Mouse (Mus musculus): ENCODE results near the gene Ppil4.

Ppil4 gene

GRCm38 (mm10) chr10:7824663-7825280 is 32.1 kb downstream of the Ppil4 start:
- DNase-seq (ENCODE audit: low read depth) = peak; percentile 93

DNA sequence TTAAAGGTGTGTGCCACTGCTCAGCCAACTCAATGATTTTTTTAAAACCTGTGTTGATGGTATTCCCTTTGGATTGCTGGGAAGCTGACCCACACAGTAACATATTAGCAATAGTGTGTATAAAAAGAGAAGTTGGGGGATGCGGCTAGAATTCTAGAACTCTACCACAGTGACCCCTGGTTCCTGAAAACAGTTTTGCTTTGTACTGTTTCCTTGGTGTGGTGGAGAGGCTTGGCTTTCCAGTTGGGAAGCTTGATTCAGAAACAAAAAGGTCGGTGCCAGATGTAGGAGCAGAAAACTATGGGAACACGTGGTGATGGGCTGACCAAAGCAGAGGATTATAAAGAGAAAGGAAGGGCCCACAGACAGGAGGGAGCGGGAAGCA is 32.6 kb downstream of the Ppil4 start:
- DNase-seq (ENCODE audit: low read depth) = no peak

DNA sequence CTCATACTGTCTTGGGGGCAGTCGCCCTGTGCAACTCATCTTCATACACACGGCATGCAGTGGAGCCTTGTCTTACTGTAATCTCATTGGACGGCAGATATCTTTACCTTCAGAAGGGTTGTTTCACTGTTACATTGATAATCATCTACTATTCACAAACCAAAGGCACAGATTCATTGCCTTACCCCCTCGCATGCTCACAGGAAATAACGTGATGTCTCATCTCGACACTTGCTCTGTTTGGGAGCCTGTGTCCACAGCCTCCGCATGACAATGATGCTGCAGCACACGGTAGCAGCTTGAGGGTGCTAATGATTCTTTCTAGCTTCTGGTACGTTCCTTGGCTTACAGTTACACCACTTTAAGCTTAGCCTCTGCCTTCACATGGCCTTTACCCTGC is 33.4 kb downstream of the Ppil4 start:
- DNase-seq (ENCODE audit: low read depth) = peak; percentile 91

GRCm38 (mm10) chr10:7832171-7832676 is 39.5 kb downstream of the Ppil4 start, which contains the start of gene Zc3h12d:
Zc3h12d (plus strand) TSS chr10:7832470.
- DNase-seq (ENCODE audit: low read depth) = peak; percentile 90

GRCm38 (mm10) chr10:7833377-7834165 is 40.9 kb downstream of the Ppil4 start:
- peak; percentile 77 for DNase-seq (ENCODE audit: low read depth)

DNA sequence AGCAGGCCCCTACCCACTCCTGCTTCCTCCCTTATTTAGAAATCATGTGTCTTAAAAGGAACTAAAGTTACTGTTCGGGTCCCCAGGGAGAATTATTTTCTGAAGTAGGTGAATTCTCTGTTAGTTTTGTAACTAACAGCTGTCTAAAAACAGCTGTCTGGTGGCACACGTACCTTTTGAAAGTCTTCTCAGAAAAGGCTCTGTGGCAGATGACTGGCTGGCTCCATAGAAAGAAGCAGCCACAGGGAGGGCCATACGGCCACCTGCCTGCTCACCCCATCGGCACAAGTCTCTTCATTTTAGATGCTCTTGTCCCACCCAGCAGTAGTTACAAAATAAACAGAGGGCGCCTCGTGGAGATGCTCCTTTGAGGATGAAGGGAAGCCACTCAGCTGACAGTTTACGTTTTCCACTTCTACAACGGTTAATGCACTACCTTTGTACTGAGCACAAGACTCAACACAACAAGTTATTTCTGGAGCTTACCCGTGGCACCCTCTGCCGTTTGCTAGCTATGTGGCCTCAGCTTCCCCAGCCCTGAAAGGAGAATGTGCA is 42.1 kb downstream of the Ppil4 start:
- peak; percentile 81 for DNase-seq (ENCODE audit: low read depth)

- DNase-seq (ENCODE audit: low read depth) = peak; percentile 57
These were observed 44.2 kb downstream of the Ppil4 start for GRCm38 (mm10) chr10:7836902-7837301.

GRCm38 (mm10) chr10:7837446-7837845 is 44.8 kb downstream of the Ppil4 start:
- DNase-seq (ENCODE audit: low read depth) = peak; percentile 54

- DNase-seq (ENCODE audit: low read depth) = peak; percentile 71
These were observed 45.3 kb downstream of the Ppil4 start for GRCm38 (mm10) chr10:7838036-7838435.

DNA sequence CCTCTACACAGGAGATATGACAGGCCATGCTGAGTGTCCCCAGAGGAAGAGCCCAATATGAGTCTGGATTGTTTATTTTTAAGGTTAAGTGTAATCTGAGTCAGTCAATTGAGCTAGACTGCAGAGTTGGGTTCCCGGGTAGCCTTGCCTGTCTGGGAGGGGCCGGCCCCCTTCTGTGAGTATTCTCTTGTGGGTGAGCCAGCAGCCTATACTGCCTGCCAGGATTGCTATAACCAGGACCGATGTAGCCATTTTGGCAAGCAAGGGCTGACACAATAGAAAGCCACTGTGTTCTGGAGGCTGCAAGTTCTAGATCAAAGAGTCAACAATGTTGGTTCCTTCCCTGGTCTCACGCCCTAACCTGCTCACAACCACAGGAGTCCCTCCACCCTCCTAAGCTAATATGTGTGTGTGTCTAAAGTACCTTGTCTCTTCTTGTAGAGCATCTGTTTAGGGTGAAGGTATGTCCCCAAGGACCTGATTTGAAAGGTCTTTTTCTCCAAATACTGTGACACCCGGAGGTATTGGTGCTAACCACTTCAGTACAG is 46.3 kb downstream of the Ppil4 start:
- no peak for DNase-seq (ENCODE audit: low read depth)

DNA sequence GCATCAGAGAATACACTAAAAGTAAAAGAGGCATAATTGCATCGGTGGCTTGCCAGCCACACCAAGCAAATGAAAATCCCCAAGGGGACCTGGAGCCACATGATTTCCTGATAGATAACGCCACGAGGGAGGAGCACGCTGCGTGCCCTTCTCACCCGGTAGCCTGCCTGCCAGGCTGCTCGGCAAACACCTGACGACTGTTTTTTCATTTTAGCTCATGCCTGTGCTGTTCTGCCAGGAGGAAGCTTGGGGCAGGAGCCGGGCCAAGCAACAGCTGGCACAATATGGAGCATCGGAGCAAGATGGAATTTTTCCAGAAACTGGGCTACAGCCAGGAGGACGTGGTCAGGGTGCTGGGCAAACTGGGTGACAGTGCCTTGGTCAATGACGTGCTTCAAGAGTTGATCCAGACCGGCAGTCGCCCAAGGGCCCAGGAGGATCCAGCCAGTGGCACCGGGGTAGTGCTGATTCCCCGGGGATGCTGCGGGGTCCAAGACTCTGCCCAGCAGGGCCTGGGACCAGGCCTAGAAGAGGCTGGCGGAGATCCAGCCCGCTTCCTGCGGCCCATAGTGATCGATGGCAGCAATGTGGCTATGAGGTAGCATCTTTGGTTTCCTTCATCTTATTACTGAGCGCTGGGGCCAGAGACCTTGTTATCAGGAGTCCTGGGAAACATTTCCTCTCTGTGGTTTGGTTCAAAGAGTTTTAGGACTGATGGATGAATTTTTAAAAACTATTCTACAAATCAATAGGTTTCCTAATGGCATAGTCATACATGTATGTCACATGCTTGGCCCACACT is 47.1 kb downstream of the Ppil4 start:
- DNase-seq (ENCODE audit: low read depth) = peak; percentile 90

DNA sequence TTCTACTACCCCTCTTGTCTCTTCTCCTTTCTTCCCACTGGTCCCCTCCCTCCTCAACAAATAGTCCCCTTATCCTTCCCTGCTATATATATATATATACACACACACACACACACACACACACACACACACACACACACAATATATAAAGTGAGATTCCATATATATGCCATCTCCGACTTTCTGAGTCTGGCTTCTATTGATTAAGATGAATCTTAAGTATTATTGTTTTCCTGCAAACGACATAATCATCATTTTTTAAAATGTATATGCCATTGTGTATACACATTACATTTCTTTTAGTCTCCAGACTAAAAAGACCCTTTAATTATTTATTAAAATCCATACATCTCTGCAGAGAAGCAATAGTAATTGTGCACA is 47.7 kb downstream of the Ppil4 start:
- no peak for DNase-seq (ENCODE audit: low read depth)

GRCm38 (mm10) chr10:7840785-7841184 is 48.1 kb downstream of the Ppil4 start:
- peak; percentile 47 for DNase-seq (ENCODE audit: low read depth)

GRCm38 (mm10) chr10:7841571-7842080 is 48.9 kb downstream of the Ppil4 start:
- DNase-seq (ENCODE audit: low read depth) = no peak

GRCm38 (mm10) chr10:7843181-7843580 is 50.5 kb downstream of the Ppil4 start:
- peak; percentile 76 for DNase-seq (ENCODE audit: low read depth)

DNA sequence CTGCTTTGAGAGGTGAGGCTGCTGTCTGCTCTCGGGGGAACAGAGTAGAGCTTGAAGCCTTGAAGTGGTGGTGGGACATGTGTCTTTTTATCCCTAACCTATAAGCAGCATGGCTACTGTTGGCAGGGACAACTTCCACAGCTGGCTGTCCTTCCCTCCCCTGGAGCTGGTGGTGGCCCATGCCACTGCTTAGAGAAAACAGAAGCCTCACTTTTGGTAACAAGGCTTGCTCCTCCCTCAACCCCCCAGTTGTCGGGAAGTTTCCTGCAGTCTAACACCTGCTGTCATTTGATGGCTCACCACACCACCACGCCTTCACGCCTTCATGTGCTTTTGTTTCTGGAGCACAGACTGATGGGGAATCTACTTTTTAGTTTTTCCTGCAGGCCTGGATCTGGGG is 51.5 kb downstream of the Ppil4 start:
- DNase-seq (ENCODE audit: low read depth) = peak; percentile 78

DNA sequence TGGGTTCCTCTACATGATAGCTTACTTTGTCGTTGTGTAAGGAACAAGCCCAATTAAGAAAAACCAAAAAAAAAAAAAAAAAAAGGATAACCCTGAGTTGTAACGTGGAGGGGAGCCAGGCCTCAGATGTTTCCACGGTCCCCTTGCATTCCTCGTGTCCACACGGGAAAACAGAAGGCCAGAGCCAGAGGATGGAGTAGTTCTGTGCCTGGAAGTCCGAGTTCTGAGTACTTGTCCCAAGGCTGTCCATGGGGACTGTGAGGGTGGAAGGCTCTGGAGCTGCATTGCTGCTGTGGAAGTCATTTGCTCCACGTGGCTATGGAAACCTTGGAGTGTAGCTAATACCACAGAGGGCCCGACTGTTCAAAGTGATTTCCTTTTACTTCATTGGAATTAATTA is 52.4 kb downstream of the Ppil4 start:
- DNase-seq (ENCODE audit: low read depth) = no peak

DNA sequence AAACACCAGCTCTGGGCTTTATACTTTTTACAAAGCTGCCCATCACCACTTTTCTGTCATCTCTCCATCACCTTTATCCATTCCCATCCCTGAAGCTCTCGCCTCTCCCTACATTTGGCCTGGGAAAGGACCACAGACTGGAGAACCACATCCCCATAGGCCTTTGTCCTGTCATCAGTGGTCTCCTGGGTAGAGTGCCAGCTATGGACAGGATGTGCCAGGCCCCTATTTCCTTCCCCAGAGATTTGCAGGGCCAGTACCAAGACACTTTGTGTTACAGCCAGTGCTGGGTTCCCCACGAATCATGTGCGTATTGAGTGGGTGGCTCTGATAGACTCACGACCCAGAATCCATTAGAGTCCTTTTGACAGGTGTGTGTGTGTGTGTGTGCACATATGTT is 53.3 kb downstream of the Ppil4 start:
- DNase-seq (ENCODE audit: low read depth) = peak; percentile 42

DNA sequence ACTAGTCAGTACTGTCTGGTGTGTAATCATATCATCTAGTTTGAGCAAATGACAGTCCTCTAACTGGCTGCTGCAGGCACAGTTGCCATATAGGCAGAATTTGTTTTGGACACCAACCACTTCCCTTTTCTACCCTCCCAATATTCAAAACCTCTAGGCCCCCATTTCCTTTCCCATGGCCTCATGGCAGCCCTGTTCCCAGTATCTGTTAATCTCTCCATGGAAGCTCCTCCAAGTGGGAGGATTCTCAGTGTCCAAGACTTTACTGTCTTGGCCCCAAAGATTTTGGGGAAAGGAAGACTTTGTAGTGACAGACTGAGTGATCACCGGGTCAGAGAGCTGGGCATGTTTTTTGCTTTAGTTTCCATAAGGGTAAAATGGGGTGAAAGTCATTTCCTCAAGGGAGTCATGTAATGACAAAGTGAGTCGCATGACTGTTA is 54.5 kb downstream of the Ppil4 start:
- peak; percentile 55 for DNase-seq (ENCODE audit: low read depth)

DNA sequence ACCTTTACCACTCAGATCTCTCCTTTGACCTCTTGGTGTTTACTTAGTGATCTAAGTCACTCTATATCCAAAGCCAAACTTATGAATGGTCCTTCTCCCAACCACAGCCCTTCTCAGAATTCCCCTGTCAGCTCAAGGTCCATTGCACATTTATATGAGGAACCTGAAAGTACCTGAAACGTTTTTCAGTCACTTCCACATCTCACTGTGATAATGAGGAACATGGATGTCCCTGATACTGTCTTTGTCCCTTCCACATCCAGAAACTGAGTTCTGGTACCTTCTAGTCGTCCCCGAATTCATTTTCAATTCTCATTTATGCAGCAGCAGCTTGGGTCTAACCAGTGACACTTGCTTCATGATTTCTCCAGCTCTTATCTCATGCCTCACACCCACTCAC is 59.2 kb downstream of the Ppil4 start:
- DNase-seq (ENCODE audit: low read depth) = no peak

GRCm38 (mm10) chr10:7860494-7860893 is 67.8 kb downstream of the Ppil4 start:
- no peak for DNase-seq (ENCODE audit: low read depth)
